Mouse (Mus musculus) urinary bladder, postnatal 14 days (tissue): ENCODE measurements around the gene Prkg1.
"Not testable (repeated sequence)": the region's sequence is repeated elsewhere in the genome, so short reads cannot be mapped to it uniquely, and the experiment has no call there.

Experiments used
- DNase-seq: peaks from one replicate; pipeline ENCODE4 v3.0.0; 2021; ENCODE audit warnings: low spot score

The Prkg1 gene

GRCm38 (mm10) chr19:31284581-31284980, 480.3 kb downstream of the Prkg1 start:
- no peak for DNase-seq

- DNase-seq = no peak
These were observed 480.7 kb downstream of the Prkg1 start for GRCm38 (mm10) chr19:31284126-31284525.

GRCm38 (mm10) chr19:31283617-31284016, 481.2 kb downstream of the Prkg1 start:
- no peak for DNase-seq

- peak; percentile 30 for DNase-seq
These were observed 484.9 kb downstream of the Prkg1 start for GRCm38 (mm10) chr19:31279797-31280486.

- no peak for DNase-seq
These were observed 502.4 kb downstream of the Prkg1 start for GRCm38 (mm10) chr19:31262438-31262837.

- no peak for DNase-seq
These were observed 504.3 kb downstream of the Prkg1 start for GRCm38 (mm10) chr19:31260494-31260893.

- DNase-seq = no peak
These were observed 509.1 kb downstream of the Prkg1 start for GRCm38 (mm10) chr19:31255780-31256179.

- DNase-seq = no peak
These were observed 532.4 kb downstream of the Prkg1 start for GRCm38 (mm10) chr19:31232410-31232809.

- DNase-seq = no peak
These were observed 536.4 kb downstream of the Prkg1 start for GRCm38 (mm10) chr19:31228385-31228784.

GRCm38 (mm10) chr19:31223457-31223856, 541.4 kb downstream of the Prkg1 start:
- DNase-seq = no peak

- not testable (repeated sequence) for DNase-seq
These were observed 545.6 kb downstream of the Prkg1 start for GRCm38 (mm10) chr19:31219261-31219660.

GRCm38 (mm10) chr19:31210850-31211249, 554.0 kb downstream of the Prkg1 start:
- no peak for DNase-seq

GRCm38 (mm10) chr19:31210449-31210848, 554.4 kb downstream of the Prkg1 start:
- DNase-seq = no peak

- DNase-seq = no peak
These were observed 565.2 kb downstream of the Prkg1 start for GRCm38 (mm10) chr19:31199583-31199982.

GRCm38 (mm10) chr19:31198461-31198860, 566.4 kb downstream of the Prkg1 start:
- DNase-seq = no peak

GRCm38 (mm10) chr19:31197076-31197475, 567.8 kb downstream of the Prkg1 start:
- DNase-seq = no peak

GRCm38 (mm10) chr19:31188559-31189218, 576.1 kb downstream of the Prkg1 start:
- no peak for DNase-seq

- DNase-seq = no peak
These were observed 584.1 kb downstream of the Prkg1 start for GRCm38 (mm10) chr19:31180757-31181156.

GRCm38 (mm10) chr19:31177279-31177922, 587.4 kb downstream of the Prkg1 start:
- DNase-seq = no peak

- no peak for DNase-seq
These were observed 593.8 kb downstream of the Prkg1 start for GRCm38 (mm10) chr19:31170985-31171384.

GRCm38 (mm10) chr19:31158944-31159460, 605.8 kb downstream of the Prkg1 start:
- DNase-seq = no peak

- no peak for DNase-seq
These were observed 611.4 kb downstream of the Prkg1 start for GRCm38 (mm10) chr19:31153399-31153798.

GRCm38 (mm10) chr19:31149902-31150301, 614.9 kb downstream of the Prkg1 start:
- DNase-seq = no peak
